Mouse (Mus musculus) midbrain, embryonic 12.5 days (tissue): ENCODE results near the gene Aspg. TPM values are rescaled to one million over a fixed set of nuclear protein-coding genes. Genes with fewer than 3 reads are reported as not detected.

ENCODE experiments used
- ATAC-seq: fragments of 200-750 bp; cut with Nextera tagmentation; 2 replicates; pipeline ENCODE4 v1.8.0; 2017; ENCODE audit warnings: low read depth, moderate TSS enrichment, moderate library complexity; ENCODE audit not compliant: low FRiP score
- H3K27ac ChIP-seq: fragments of 300-500 bp; sonication (generic); replicated peaks from 2 replicates; pipeline ENCODE4 v1.5.1; 2016; ENCODE audit warnings: mild to moderate bottlenecking
- H3K27me3 ChIP-seq: fragments of 300-500 bp; sonication (generic); 2 replicates; pipeline ENCODE4 v1.6.1; 2016; ENCODE audit warnings: mild to moderate bottlenecking
- H3K36me3 ChIP-seq: fragments of 300-500 bp; sonication (generic); 2 replicates; pipeline ENCODE4 v1.6.1; 2016
- H3K4me1 ChIP-seq: fragments of 300-500 bp; sonication (generic); 2 replicates; pipeline ENCODE4 v1.6.1; 2016
- H3K4me2 ChIP-seq: fragments of 300-500 bp; sonication (generic); replicated peaks from 2 replicates; pipeline ENCODE4 v1.6.1; 2016; ENCODE audit warnings: mild to moderate bottlenecking, moderate library complexity
- H3K4me3 ChIP-seq: fragments of 300-500 bp; sonication (generic); 2 replicates; pipeline ENCODE4 v1.5.1; 2016; ENCODE audit warnings: mild to moderate bottlenecking
- H3K9ac ChIP-seq: fragments of 300-500 bp; sonication (generic); replicated peaks from 2 replicates; pipeline ENCODE4 v1.6.1; 2016; ENCODE audit warnings: mild to moderate bottlenecking, moderate library complexity
- H3K9me3 ChIP-seq: fragments of 300-500 bp; sonication (generic); 2 replicates; pipeline ENCODE4 v1.6.1; 2016; ENCODE audit warnings: mild to moderate bottlenecking
- WGBS: fragments of 180-500 bp; shearing (Covaris S2); methylation state at CpG from one replicate; pipeline ENCODE4 v1.1.7; 2016; 5-methylcytosine and 5-hydroxymethylcytosine counted together
- polyA plus RNA-seq: library from polyadenylated mRNA; unstranded; fragments of >200 nt; fragmentation: Nextera tagmentation; extraction: Ambion mirVana; gene quantifications from 2 replicates; pipeline ENCODE4 v1.2.1, GENCODE M21; 2016

Aspg gene
- 0.51 and 0.56 TPM in 2 replicates for polyA plus RNA-seq

DNA sequence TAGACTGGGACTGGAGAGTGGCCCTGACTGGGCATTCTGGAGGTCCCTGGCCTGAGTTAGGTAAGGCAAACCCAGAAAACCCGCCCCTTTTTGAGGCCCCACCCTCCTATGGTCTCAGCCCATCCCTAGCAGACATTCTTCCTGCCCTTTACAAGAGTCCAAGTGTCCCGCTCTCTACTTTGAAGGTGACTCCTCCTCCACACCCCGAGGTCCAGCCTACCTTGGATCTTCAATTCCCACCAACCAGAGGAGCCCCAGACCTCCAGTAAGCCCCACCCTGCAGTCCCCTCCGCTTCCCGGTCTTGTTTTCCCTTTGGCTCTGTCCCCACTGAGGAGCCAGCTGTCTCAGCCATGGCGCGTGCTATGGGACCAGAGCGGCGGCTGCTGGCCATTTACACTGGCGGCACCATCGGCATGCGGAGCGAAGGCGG is at the start of gene Aspg:
Aspg (plus strand) TSS at position 139 of the 431 bp plus-strand sequence.
- Histone ChIP-seq H3K27ac (no peak within 1 kb of the TSS), H3K9ac (no peak within 1 kb of the TSS), H3K27me3 (peaks cover 27% of the 10 kb centered on the region), H3K4me2 (peak within 1 kb of the TSS; percentile 4; the same call in 1 of the 2 replicates), H3K4me1 (peaks cover 7% of the 10 kb centered on the region; the same call in 1 of the 2 replicates), H3K4me3 (0 out of 2 replicates have a peak within 1 kb of the TSS, but pooled peaks have one; percentile 1), H3K36me3 (no peaks in the 10 kb centered on the region), H3K9me3 (no peaks in the 10 kb centered on the region)
- WGBS = 1% methylated on average over 14 of the region's 14 CpGs
- 0 out of 2 replicates have a peak, but pooled peaks have one; percentile 12 for ATAC-seq

DNA sequence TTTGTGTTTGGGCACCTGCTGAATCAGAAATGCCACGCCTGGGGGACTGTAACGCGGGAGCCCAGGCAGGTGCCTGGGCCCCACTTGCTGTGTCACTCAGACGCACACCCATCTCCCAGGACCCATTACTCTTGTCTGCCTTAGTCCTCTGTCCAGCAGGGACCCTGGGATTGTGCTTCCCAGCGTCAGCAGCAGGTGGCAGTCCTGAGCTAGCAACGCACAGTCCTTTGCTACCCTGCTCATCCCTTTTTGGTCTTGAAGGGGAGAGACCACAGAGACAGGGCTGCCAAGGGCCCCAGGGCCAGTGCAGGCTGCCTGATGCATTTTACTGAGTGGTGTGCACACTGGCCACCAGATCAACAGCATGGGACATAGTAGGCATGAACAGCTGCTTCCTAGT is 28.8 kb upstream of the Aspg start:
- Histone ChIP-seq H3K4me2 (no peak overlapping the region), H3K4me1 (no peaks in the 10 kb centered on the region; the same call in 1 of the 2 replicates), H3K9ac (no peak overlapping the region), H3K36me3 (no peaks in the 10 kb centered on the region), H3K4me3 (no peak overlapping the region), H3K27me3 (0 out of 2 replicates have a peak, but pooled peaks cover 7% of the 10 kb centered on the region), H3K27ac (no peak overlapping the region), H3K9me3 (no peaks in the 10 kb centered on the region)
- 7% methylated on average over 6 of the region's 6 CpGs for WGBS
- ATAC-seq = peak; percentile 47; the same call in 1 of the 2 replicates

DNA sequence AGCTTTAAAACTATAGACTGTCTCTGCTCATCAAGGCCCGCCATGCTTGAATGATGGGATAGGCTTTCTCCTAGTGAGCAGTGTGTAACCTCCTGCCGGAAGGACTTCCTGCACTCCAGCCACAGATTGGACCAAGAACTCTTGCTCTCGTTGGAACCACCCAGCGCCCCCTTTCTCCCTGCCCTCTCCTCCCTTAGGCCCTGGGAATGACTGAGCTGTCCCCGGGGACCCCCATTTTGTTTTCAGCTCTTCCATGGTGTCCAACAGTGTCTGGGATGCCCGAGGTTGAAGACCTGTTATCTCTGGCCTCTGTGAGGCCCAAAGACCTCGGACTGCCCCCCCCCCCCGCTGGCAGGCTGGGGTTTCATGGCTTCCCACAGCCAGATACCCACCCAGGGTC is 26.6 kb upstream of the Aspg start:
- no peak for ATAC-seq
- WGBS = 77% methylated on average over 8 of the region's 8 CpGs
- no peak overlapping the region for H3K4me3 ChIP-seq
- H3K27ac ChIP-seq = no peak overlapping the region
- no peak overlapping the region for H3K9ac ChIP-seq
- H3K36me3 ChIP-seq = no peaks in the 10 kb centered on the region
- no peak overlapping the region for H3K4me2 ChIP-seq
- H3K27me3 ChIP-seq = 0 out of 2 replicates have a peak, but pooled peaks cover 7% of the 10 kb centered on the region
- H3K4me1 ChIP-seq = no peaks in the 10 kb centered on the region; the same call in 1 of the 2 replicates
- no peaks in the 10 kb centered on the region for H3K9me3 ChIP-seq

DNA sequence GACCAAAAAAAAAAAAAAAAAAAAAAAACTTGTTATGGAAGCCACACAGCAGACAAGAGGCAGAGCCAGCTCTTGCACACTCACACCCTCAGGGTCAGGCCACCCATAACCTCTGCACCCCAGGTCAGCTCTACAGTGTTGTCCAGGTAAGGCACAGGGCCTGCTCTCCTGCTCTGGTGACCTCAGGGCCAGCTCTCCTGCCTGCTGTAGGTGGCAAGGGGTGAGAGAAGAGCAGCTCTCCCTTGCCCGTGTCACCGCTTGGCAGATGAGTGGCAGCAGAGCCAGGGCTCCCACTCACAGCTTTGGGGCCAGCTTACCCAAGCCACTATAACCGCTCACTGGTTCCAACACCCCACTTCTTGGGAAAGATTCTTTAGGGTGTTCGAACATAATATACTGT is 25.6 kb upstream of the Aspg start:
- no peaks in the 10 kb centered on the region for H3K36me3 ChIP-seq
- H3K9ac ChIP-seq = no peak overlapping the region
- no peak overlapping the region for H3K27ac ChIP-seq
- H3K4me2 ChIP-seq = no peak overlapping the region
- H3K27me3 ChIP-seq = 0 out of 2 replicates have a peak, but pooled peaks cover 7% of the 10 kb centered on the region
- no peak for ATAC-seq
- H3K4me3 ChIP-seq = no peak overlapping the region
- no peaks in the 10 kb centered on the region; the same call in 1 of the 2 replicates for H3K4me1 ChIP-seq
- no peaks in the 10 kb centered on the region for H3K9me3 ChIP-seq
- WGBS = 97% methylated on average over 4 of the region's 4 CpGs

DNA sequence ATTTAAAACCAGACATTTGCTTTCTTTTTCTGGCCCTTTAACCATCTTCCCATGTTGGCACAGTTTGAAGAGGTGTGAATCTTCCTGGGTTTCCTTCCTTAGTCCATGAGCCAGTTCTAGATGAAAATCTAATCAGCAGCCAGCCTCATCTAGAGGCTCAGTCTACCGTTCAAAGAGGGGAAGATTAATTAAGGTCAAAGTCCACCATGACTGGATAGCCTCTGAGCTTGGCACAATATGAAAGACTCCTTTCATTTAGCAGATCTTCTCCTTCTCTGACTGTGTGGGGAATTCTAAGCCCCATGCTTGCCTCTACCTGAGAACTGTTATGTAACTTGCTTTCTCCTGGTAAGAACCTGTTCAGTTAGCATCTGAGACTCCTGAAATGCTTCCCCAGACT is 24.2 kb upstream of the Aspg start:
- no peak for ATAC-seq
- Histone ChIP-seq H3K27ac (no peak overlapping the region), H3K36me3 (no peaks in the 10 kb centered on the region), H3K4me3 (no peak overlapping the region), H3K27me3 (0 out of 2 replicates have a peak, but pooled peaks cover 7% of the 10 kb centered on the region), H3K4me1 (no peaks in the 10 kb centered on the region; the same call in 1 of the 2 replicates), H3K4me2 (no peak overlapping the region), H3K9me3 (no peaks in the 10 kb centered on the region), H3K9ac (no peak overlapping the region)
- 52% methylated on average over 1 of the region's 1 CpGs for WGBS

DNA sequence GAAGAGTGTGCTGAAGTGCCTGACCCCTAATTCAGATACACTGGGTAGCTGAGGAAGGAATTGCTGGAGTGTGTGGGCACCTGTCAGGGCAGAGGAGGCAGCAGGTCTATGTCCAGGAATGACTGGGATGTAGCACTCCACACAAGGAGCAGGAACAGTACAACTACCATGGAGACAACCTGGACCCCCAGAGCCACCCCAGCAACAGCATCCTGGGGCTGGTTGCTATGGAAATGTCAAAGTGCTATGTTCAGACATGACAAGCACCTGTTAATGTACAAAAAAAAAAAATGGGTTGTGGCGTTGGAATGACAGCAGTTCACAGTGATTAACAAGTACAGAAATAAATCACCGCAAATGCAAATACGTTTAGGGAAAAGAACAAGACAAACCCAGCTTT is 20.2 kb upstream of the Aspg start:
- no peak overlapping the region for H3K4me3 ChIP-seq
- no peak overlapping the region for H3K9ac ChIP-seq
- WGBS = 91% methylated on average over 3 of the region's 3 CpGs
- no peak overlapping the region for H3K27ac ChIP-seq
- H3K4me2 ChIP-seq = no peak overlapping the region
- H3K36me3 ChIP-seq = no peaks in the 10 kb centered on the region
- H3K4me1 ChIP-seq = no peaks in the 10 kb centered on the region
- ATAC-seq = no peak
- H3K27me3 ChIP-seq = 0 out of 2 replicates have a peak, but pooled peaks cover 6% of the 10 kb centered on the region
- no peaks in the 10 kb centered on the region for H3K9me3 ChIP-seq

DNA sequence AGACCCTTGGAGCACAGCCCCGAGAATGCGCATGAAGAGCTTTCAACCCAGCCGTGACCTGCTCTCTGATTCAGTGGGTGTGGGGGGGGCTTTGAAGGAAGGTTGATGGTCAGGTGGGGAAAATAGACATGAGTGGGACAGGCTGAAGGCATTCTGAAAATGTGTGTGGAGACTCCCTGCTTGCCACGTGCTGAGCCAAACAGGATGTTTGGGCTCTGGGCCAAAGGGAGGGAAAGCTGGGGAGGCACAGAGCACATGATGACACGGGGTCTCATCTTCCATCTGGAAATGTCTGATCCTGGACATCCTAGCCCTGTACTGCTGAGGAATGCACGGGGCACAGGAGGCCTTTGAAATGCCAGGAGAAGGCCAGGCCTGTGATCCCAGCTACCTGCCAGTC is 19.8 kb upstream of the Aspg start:
- no peaks in the 10 kb centered on the region for H3K9me3 ChIP-seq
- no peaks in the 10 kb centered on the region for H3K4me1 ChIP-seq
- WGBS = 77% methylated on average over 6 of the region's 6 CpGs
- no peak for ATAC-seq
- no peak overlapping the region for H3K4me3 ChIP-seq
- no peak overlapping the region for H3K9ac ChIP-seq
- H3K36me3 ChIP-seq = no peaks in the 10 kb centered on the region
- H3K4me2 ChIP-seq = no peak overlapping the region
- no peak overlapping the region for H3K27ac ChIP-seq
- 0 out of 2 replicates have a peak, but pooled peaks cover 6% of the 10 kb centered on the region for H3K27me3 ChIP-seq

DNA sequence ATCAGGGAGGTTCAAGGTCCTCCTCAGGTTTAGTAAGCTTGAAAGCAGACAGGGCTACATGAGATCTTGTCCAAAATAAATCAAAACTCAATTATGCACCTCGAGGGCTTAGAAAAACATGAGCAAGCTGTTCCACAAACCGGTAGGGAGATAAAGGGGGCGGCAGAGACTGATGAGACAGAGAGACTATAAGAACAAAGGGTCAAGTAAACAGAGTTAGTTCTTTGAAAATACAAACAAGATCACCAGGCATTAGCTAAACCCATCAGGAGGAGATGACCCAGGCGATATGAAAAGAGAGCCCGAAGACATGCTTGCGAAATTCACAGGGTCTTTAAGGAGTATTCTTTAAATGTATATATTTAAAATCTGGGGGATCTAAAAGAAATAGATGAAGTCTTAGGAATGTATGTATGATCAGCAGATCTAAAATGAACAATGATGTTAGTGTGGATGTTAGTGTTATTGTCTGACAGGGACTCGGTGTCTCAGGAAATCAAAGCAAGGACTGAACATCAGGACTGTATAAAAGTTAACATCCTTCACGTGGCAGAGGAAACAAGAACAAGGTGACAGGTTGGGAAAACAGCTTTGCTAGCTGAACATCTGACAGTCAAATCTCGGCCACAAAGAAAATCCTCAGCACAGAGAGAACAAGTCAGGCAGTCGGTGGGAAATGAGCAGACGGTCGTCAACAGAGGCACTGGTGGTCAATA is 17.7 kb upstream of the Aspg start:
- Histone ChIP-seq H3K27me3 (0 out of 2 replicates have a peak, but pooled peaks cover 6% of the 10 kb centered on the region), H3K27ac (no peak overlapping the region), H3K4me2 (no peak overlapping the region), H3K9ac (no peak overlapping the region), H3K9me3 (no peaks in the 10 kb centered on the region), H3K4me1 (no peaks in the 10 kb centered on the region), H3K4me3 (no peak overlapping the region), H3K36me3 (no peaks in the 10 kb centered on the region)
- 63% methylated on average over 12 of the region's 12 CpGs for WGBS
- no peak for ATAC-seq

DNA sequence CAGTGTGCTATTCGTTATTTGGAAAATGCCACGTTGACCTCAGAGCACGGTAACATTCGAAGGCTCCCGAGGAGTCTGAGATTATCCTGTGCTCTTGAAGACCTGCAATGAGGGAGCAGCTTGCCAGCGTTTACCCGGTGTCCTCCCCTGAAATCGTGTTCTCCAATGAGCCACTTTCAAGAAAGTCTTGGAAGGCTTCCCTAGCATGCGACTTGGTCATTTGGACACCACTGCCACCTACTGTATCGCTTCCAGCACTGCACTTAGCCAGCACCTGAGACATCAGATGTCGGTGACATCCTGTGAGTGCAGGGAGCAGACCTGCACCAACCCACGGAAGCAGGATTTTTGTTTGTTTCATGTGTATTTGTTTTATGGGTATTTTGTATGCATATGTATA is 15.4 kb upstream of the Aspg start:
- Histone ChIP-seq H3K4me1 (no peaks in the 10 kb centered on the region), H3K9me3 (no peaks in the 10 kb centered on the region), H3K36me3 (no peaks in the 10 kb centered on the region), H3K4me3 (no peak overlapping the region), H3K9ac (no peak overlapping the region), H3K27me3 (0 out of 2 replicates have a peak, but pooled peaks cover 6% of the 10 kb centered on the region), H3K27ac (no peak overlapping the region), H3K4me2 (peak overlapping the region; percentile 22; the same call in 1 of the 2 replicates)
- ATAC-seq = no peak
- 8% methylated on average over 12 of the region's 12 CpGs for WGBS

DNA sequence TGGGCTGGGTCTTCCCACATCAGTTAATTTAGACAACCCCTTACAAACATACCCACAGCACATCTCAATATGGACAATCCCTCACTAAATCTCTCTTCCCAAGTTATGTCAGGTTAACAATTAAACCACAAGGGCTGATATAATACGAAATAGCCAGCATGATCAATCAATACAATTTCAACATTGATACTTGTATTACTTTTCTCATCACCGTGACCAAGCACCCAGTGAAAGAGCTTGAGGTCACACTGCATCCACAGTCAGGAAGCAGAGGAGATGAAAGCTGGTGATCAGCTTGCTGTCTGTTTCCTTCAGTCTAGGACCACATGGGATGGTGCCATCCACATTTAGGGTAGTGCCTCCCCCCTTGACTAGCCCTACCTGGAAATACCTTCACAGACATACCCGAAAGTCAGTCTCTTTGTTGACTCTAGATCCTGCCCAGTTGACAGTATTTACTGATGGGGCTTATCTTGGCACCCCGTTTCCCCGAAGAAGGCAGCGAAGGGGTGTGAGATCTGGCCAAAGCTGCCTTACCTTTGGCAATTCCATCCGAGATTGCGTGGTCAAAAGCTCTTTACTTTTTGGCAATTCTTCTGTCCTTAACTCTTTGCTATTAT is 12.1 kb upstream of the Aspg start:
- WGBS = 84% methylated on average over 8 of the region's 8 CpGs
- no peaks in the 10 kb centered on the region for H3K4me1 ChIP-seq

DNA sequence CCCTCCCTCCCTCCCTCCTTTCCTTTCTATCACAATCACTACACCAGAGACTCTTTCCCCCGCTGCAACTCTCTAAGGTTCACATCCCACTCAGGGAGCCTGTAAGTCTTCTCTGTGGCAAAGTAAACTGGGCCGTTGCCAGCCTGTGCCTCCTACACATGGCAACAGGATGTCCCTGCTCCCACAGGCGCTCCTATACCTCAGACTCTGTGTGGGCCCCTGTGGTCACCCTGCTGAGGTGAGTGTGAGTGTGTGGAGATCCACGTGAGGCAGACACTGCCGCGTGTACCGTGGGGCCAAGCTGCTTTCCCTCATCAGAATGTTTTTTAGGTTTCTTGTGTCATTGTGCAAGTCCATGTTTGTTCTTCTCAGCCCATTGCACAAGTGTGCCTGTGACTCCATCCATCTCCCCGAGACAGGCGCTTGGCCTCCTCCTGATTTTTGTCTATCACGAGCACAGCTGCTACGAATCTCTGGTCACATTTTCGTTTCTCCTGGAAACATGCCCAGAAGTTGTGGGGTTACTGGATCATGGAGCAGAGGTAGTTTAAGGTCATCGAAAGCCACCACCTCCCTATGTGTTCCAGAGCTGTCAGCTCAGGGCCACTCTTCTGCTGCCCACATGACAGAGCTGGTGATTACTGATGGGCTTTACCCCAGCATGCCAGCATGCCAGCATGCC is 10.3 kb upstream of the Aspg start:
- no peak overlapping the region for H3K4me2 ChIP-seq
- WGBS = 82% methylated on average over 13 of the region's 13 CpGs
- H3K27me3 ChIP-seq = no peaks in the 10 kb centered on the region
- ATAC-seq = no peak
- no peaks in the 10 kb centered on the region for H3K9me3 ChIP-seq
- H3K9ac ChIP-seq = no peak overlapping the region
- H3K27ac ChIP-seq = no peak overlapping the region
- no peak overlapping the region for H3K4me3 ChIP-seq
- H3K36me3 ChIP-seq = no peaks in the 10 kb centered on the region
- H3K4me1 ChIP-seq = no peaks in the 10 kb centered on the region

More for the DNA sequence above, 12.1 kb upstream of the Aspg start:
- Histone ChIP-seq H3K9ac (no peak overlapping the region), H3K4me2 (no peak overlapping the region), H3K4me3 (no peak overlapping the region), H3K9me3 (no peaks in the 10 kb centered on the region), H3K27ac (no peak overlapping the region), H3K36me3 (no peaks in the 10 kb centered on the region), H3K27me3 (0 out of 2 replicates have a peak, but pooled peaks cover 6% of the 10 kb centered on the region)
- no peak for ATAC-seq

DNA sequence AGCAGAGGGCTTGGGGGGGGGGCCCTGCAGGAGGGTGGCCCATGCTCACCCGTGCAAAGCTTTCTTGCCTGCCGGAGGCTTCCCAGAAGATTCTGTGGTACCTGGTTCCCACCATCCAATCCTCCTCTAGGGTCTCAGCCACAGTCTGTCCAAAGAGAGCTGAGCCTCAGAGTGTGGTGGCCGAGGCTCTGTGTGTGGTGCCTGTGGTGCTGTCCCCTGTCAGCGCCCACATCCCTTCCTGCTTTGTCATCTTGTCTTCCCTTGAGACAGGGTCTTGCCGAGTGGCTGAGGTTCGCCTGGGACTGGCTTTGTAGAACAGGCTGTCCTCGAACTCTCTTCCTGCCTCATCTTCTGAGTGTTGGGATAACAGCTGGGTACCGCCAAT is 9.8 kb upstream of the Aspg start:
- no peaks in the 10 kb centered on the region for H3K36me3 ChIP-seq
- no peak overlapping the region for H3K27ac ChIP-seq
- 74% methylated on average over 8 of the region's 8 CpGs for whole genome bisulfite sequencing
- H3K27me3 ChIP-seq = no peaks in the 10 kb centered on the region
- H3K4me2 ChIP-seq = no peak overlapping the region
- H3K4me3 ChIP-seq = no peak overlapping the region
- H3K9ac ChIP-seq = no peak overlapping the region
- no peaks in the 10 kb centered on the region for H3K4me1 ChIP-seq
- H3K9me3 ChIP-seq = no peaks in the 10 kb centered on the region
- no peak for ATAC-seq
